Mouse (Mus musculus): ENCODE results near the gene Alg12.

The Alg12 gene

DNA sequence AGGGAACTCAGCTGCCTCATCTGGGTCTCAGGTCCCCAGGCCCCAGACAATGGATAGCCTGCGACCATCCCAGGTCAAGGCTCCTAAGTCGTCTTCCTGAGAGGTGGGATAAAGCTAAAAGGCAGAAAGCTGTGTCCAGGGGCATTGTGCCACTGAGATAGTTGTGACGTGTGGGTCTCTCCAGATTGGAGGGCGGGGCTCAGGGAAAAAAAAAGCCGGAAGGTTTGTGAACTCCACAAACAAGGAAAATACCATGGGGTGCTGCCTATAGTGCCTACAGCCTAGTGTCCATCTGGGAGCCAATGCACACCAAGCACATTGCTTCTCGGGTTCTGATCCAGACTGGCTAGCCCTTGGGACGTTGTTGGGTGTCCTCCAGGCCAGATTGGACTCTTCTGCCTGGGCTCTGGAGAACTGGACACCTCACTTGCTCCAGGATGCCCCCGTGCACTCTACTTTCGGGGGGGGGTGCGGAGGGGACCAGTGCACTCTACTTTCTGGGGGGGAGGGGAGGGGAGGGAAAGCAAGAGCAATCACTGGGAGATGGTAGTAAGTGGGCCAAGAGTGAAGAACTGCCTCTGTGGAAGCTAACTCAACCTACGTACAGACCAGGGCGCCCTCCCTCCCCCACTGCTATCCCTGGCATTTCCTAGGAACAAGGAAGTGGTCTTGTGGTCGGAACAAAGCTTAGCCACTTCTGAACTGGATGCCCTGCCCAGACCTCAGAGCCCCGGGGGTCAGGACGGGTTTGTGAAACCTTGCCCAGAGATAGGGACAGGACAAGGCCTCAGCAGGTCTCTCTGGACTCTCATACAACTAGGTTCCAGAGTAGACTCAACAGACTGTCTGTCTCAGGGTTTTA is 36.1 kb upstream of the Alg12 start:
- in situ Hi-C loops (cut with MboI, MseI), result no loop called here

DNA sequence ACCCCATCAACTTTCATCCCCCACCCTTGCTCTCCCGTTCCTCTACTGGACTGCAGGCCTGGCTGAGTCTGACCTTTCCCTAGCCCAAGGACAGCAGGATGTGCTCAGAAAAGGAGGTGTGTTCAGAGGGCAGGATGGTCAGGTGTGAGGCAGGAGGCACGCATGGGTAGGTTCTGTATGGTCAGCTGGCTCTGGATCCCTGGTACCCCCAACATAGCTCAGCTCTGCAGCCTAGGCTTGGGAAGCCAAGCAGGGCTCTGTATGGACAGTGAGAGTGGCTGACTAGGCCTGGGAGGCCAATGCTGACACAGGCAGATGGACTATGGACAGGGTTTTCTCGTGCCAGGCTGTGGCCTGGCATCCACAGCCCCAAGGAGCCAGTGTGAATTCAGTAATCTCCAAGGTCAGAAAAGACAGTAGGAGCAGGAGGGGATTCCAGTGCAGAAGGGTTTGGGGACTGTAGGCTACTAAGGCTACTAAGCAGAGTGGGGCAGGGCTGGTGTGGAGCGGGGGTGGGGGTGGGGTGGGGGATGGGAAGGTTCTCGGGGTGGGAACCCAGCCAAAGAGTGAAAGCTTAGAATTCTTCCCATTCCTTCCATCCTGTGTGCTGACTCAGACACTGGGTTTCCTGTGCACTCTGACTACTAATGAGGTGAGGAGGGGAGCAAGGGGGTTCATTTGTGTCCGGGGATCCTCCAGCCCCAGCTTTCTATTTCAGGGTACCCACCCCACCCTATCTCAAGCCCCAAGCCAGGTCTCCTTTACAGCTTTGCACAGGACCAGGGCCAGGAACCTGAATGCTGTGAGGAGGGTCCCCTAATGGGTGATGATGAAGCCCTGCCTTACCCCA is 35.2 kb upstream of the Alg12 start:
- in situ Hi-C loops (cut with MboI, MseI), result no loop called here

DNA sequence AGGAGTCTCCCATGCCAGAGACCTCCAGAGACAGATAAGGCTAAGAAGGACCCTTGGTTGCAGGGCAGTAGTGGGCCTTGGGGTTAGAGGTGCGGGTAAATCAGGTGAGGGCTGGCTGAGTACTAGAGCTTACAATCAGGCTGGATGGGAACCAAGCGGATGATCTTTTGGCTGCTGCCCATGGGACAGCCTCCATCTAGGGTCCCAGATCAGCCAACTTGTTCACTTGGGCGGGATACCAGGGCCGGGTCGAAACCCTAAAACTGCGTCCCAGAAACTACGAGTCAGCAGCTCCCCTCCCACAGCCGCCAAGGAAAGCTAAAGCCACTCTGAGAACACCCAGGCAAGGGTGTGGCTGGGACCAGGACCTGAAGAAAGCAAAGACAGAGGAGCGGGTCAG is 34.0 kb upstream of the Alg12 start:
- in situ Hi-C loops (cut with MboI, MseI), result no loop called here

DNA sequence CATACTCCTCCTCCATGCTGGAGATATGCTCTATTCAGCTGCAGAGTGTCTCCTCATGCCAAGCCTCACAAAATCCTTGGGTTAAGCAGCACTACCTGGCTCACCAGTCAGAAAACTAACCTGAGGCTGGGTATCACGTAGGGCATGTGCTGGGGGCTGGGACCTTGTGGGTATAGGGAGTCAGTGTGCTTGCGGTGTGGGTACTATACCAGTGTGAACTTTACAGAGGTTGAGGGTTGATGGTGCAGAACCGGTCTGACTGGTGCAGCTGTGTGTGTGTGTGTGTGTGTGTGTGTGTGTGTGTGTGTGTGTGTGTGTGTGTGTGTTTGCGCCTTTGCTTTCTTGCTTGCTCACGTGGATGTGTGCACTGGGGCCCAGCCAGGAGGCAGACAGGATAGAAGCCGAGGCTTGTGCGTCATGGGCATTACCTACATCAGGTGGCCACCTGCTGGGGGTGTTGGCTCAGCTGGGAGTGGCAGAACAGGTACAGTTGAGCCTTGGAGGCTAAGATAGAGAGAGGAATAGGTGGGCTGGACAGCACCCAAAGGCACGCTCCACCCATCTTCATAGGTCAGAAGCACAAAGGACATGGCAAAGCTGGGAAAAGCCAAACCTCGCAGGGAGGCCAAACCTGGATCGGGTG is 32.5 kb upstream of the Alg12 start:
- in situ Hi-C loops (cut with MboI, MseI), result no loop called here

DNA sequence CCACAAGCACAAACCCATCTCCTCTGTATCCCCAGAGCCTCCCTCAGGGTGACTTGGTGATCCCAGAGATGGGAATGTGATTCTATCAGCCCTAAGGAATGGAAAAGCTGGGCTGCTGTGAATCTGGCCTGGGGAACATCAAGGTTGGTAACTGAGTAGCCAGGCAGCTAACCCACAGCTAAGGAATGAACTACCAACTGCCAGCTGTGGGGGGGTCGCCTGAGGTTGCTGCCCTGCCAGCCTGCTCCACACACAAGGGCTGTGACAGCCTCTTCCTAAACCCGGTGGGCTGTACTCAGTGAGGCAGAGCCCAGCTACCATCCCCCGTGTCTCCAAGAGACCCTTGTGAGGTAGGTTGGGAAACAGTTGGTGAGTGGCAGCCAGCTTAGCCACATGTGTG is 32.0 kb upstream of the Alg12 start:
- in situ Hi-C loops (cut with MboI, MseI), result no loop called here

DNA sequence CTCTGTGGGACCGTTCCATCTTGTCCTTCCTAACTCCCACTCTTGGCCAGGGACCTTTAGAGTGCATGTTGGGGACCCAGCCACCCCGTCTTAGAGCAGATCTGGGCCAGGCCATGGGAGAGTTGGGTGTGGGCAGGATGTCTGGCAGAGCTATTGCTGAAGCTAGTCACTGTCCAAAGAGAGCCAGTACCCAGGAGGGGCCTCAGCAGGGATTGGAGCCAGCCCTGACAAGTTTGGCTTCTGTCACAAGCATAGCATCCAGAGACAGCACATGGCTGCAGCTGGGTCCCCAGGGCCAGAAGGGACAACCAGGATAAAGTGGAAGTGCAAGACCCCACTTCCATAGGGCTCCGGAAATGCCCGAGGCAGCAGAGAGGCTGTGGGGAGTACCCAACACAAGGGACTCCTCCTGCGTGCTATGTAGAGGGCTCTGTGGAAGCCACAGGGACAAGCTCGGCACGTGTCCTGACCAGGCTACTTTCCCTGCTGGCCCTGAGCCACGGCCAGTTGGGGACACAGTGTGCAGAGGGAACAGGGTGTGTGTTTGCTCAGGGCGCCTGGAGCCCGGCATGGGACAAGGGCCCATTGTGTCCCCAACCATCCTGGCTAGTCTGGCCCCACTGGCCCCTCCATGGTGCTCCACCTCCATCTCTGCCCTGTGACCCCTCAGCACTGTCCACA is 31.2 kb upstream of the Alg12 start:
- in situ Hi-C loops (cut with MboI, MseI), result no loop called here

DNA sequence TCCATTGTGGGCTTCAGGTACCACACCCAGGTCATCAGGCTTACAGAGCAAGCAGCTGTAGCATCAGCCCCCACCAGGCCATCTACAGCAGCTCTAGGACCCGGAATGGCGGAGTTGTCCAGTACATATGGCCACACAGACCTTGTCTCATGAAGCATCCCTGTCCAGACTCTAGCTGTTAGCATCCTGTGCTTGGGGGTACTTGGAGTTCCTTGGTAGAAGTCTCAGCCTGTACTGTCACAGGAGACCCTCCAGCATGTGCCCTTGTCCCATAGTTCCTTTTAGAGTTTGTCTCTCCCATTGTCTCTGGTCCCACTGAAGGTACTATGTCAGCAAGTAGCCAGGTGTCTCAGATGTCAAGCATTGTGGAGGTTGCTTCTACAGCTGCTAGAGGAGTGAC is 30.5 kb upstream of the Alg12 start:
- in situ Hi-C loops (cut with MboI, MseI), result no loop called here

DNA sequence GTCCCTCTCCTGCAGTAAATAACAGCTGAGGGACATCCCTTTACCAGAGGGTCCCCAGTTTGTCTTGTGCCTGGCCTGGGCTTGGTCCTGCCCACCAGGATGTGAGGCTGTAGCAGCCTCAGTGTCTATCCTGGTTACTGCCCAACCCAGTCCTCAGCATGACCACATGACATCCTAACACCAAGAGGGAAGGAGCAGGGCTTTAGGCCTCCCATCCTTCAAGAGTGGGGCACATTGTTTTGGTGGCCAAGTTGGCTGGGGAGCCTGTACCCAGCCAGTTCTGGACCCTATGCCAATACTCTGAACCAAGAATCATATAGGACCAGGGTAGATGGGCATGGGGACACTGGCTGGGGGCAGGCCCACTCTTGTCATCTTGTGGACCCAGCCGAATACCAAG is 29.5 kb upstream of the Alg12 start:
- in situ Hi-C loops (cut with MboI, MseI), result no loop called here

DNA sequence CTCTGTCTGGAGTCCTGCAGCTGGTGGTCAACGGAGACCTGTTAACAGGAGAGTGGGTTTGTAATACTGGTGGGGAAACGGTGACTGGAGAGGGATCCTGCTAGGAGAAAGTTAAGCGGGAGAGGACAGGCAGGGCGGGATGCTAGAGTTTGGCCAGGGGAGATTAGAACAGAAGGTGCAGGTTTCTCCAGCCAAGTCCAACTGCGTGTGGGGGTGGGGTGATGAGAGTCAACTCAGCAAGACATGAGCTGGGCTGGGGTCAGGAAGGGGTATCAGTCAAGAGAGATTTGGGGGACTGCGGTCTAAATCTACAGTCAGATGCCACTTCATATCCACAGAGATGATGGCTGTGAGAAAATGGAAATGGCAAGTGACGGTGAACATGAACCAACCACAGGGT is 25.8 kb upstream of the Alg12 start:
- in situ Hi-C loops (cut with MboI, MseI), result no loop called here

DNA sequence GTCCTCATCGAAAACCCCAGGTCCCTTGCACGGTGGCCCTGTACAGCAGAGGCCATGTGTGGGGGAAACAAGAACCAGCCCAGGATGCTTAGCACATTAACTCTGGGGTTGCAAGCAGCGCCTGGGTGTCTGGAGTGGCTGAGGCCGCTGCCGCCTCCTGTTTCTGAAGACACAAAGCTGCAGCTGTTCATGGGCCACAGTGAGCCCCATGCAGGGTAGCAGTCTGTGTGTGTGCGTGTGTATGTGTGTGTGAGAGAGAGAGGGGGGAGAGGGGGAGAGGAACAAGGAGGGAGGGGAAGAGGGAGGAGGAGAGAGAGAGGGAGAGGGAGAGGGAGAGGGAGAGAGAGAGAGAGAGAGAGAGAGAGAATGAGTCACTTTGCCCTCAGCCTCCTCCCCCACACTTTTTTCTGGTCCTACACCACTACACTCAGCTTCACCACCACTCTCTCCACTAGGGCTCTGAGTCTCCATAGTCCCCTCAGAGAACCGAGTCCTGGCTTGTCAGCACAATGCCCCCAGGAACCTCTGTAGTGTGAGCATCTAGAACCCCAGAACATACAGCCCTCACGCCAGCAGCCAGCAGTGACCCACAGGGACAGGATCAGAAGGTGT is 24.5 kb upstream of the Alg12 start:
- in situ Hi-C loops (cut with MboI, MseI), result no loop called here

DNA sequence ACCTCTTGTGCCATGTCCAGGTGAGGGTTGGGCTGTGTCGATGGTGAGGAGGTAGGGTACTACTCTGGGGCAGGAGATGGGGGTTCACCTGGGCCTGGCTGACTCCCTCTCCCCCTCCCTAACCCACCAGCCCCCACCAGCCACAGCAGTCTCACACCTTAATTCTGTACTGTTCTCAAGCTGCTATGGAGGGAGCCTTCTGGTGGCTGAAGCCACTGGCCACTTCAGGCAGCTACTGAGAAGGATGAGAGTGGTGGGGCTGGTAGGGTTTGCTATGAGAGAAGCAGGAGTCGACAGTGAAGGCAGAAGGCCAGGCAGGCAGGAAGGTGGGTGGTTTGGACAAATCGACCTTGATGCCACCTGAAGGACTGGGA is 23.2 kb upstream of the Alg12 start:
- in situ Hi-C loops (cut with MboI, MseI), result no loop called here

DNA sequence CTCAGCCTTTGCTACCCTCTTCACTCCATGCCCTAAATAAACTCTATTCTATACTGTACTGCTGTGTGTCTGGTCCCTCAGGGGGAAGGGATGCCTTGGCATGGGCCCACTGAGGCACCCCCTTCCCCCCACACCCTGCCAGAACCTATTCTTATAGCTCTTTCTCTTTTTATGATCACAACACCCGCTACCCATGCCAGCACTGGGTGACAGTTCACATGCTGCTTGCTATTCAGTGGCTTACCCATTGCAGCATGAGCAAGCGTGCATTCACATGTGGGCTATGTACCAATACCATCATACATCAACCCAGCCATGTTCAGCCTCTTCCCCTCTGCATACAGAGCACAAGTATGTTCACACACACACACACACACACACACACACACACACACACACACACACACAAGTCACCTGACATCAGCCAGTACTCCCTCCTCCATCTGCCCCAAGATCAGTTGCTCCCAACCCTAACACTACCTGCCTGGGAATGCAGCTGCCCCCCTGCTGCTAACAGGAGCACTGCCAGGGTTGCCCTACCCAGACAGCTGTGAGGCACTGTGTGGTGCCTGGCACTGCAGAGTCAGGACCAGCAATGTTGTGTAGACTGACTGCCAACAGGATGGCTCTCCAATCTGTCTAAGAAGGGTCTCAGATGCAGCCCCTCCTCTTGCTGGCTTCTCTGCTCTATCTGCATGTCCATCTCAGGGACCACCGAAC is 22.6 kb upstream of the Alg12 start:
- in situ Hi-C loops (cut with MboI, MseI), result no loop called here

DNA sequence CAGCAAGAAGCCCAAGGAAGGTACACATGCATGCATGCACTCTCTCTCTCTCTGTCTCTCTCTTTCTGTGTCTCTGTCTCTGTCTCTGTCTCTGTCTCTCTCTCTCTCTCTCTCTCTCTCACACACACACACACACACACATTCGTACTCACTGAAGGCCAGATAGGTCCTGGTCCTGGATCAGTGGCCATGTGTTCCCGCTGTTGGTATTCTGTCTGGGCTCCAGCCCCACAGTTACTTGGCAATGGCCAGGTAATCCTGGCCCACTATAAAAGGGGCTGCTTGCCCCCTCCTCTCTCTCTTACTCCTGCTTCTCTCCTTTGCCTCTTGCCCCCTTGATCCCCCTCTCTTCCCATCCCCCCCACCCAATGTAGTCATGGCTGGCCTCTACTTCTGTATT is 22.0 kb upstream of the Alg12 start:
- in situ Hi-C loops (cut with MboI, MseI), result no loop called here

DNA sequence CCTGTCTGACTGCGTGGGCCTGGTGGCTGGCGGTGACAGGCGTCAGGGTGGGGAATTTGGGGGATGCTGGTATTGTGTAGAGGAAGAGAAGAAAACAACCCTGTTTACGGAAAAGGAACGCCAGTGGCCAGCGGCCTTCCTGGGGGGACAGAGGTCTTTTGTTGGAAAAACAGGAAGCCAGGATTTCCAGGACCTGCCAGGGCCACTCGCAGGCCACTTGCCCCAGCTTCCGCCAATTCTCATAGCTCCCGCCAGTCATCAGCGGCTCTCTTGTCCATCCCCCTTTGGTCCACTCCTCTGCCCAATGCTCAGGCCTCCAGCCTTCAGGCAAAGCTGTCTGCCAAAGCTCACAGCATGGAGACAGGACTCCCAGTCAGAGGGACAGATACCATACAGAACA is 21.0 kb upstream of the Alg12 start:
- in situ Hi-C loops (cut with MboI, MseI), result no loop called here

DNA sequence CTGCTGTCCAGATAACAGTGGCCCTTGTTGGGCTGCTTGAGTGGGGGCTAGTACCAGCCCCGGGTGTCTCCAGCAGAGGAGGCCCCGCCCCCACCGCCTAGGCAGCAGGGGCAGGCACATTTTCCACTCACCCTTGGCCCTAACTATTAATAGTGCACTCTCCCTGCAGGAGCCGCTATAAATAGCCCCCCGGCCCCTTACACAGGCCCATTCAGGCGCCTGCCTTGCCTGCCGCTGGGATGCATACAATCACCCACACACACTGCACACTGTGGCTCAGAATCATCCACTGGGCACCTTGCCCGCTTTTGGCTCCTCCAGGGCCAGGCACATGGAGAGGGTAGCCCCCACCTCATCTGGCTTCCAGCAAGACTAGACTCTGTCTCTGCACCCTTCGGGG is 20.2 kb upstream of the Alg12 start:
- in situ Hi-C loops (cut with MboI, MseI), result no loop called here

DNA sequence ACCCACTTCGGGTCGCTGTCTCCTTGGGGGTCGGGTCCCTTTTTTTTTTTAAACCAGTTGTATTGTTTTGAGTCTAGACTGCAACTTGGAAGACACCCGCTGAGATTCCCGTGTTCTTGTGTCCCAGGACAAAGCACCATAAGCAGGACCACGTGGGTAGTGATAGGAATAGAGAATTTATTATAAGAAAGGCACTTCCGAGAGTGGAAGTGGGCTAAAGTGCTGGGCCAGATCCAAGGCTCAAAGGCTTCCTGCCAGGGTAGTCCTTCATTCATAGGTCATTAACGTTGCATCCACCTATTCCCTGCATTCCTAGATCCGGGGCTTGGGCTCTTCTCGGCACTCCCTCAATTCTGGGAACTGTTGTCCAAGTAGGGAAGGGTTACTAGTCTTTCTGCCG is 18.9 kb upstream of the Alg12 start:
- in situ Hi-C loops (cut with MboI, MseI), result no loop called here

DNA sequence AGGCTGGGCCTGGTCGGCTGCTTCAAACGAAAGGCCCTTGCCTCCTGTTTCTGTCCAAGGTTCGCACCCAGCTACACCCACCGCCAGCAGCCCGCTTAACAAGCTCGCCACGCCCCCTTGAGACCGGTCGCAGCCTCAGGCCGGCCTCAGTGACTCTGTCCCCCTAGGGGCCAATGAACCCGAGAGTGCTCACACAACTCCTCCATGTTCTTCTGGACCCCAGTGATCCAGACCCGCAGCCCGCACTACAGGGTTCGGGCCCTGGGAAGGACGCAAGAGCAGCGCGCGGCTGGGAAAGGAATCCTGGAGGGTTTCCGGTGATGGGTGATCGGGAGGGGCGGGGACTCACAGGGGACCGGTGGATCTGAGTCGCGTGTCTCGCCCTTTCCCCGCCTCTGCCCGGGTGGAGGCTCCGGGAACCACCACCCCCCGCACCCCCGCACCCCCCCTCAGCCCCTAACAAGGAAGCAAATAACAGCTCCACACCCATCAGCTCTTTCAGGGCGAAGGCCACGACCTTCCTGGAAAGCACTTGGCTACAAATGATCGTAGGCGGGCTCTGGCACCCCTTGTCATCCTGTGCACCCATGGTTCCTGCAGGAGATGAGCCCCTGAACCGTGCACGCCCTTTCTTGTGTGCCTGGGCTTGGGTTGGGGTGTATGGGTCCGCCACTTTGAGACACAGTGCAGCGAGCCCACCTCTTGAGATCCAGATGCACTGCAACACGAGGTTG is 18.2 kb upstream of the Alg12 start:
- in situ Hi-C loops (cut with MboI, MseI), result no loop called here

DNA sequence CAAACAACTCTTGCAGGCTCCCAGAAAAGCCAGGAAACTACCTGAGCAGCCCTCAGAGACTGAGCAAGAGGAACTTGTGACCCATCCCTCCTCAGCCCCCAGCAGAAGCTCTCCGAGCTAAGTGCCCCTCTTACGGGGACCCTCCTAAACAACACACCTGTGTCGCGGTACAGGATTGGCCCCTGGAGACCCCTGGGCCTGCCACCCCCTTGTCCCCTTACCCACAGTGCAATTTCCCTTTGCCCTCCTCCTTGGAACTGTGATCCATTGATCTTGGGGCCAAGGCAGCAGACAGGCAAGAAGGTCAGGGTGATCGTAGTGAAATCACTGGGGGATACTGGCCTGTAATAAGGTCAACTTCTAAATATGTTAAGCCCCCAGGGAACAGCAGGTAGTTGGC is 17.5 kb upstream of the Alg12 start:
- in situ Hi-C loops (cut with MboI, MseI), result no loop called here

DNA sequence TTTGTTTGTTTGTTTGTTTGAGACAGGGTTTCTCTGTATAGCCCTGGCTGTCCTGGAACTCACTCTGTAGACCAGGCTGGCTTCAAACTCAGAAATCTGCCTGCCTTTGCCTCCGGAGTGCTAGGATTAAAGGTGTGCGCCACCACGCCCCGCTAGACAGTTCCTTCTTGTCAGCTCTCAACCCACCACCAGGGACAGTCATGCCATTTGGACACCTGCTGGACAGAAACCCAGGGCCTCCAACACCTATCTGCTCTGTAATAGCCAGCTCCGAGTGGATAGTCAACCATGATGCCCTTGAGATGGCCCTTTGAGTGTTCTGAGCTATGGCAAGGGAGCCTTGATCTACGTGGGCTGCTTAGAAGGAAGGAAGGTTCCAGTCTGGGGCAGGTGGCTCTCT is 16.9 kb upstream of the Alg12 start:
- in situ Hi-C loops (cut with MboI, MseI), result no loop called here

DNA sequence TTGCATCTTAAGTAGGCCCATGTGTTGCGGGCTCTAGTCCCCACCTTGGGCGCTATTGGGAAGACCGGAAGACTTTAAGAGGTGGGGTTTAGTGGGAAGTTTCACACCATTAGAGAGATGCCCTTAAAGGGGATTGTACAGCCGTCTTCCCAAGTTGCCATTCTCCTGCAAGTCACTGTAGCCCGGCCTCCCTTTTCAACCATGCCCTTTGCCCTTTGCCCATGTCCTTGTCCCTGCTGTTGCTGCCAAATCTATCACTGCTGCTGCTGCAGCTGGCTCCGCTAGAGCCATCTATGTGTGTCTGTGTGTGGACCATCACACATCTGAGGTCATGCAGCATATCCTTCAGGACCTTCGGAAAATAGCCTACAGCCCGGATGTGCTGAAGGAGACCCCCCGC is 13.4 kb upstream of the Alg12 start:
- in situ Hi-C loops (cut with MboI, MseI), result no loop called here

Data from T-helper 1 cell (primary cell).